Mouse (Mus musculus) 416B (cell line): Measurements from ENCODE around the gene Ccdc57.
A peak's percentile ranks its signal among the peaks of the same experiment; 100 is the strongest.

Experiments used
- DNase-seq: peaks from one replicate; pipeline ENCODE4 v3.0.0; 2011; ENCODE audit warnings: low read depth

Gene Ccdc57

GRCm38 (mm10) chr11:120951731-120952730 lies 19.4 kb upstream of the Ccdc57 start:
- DNase-seq = no peak

- no peak for DNase-seq
Observed at GRCm38 (mm10) chr11:120951237-120951636, 18.6 kb upstream of the Ccdc57 start.

GRCm38 (mm10) chr11:120950281-120951202 lies 17.9 kb upstream of the Ccdc57 start:
- no peak for DNase-seq

GRCm38 (mm10) chr11:120949863-120950262 lies 17.2 kb upstream of the Ccdc57 start:
- DNase-seq = no peak

GRCm38 (mm10) chr11:120948861-120949851 lies 16.5 kb upstream of the Ccdc57 start:
- no peak for DNase-seq

- DNase-seq = no peak
Observed at GRCm38 (mm10) chr11:120948328-120948727, 15.7 kb upstream of the Ccdc57 start, which contains the start of gene Slc16a3. TSS of gene Slc16a3 (plus strand) at chr11:120948480.

GRCm38 (mm10) chr11:120945926-120946325 lies 13.3 kb upstream of the Ccdc57 start:
- no peak for DNase-seq

- DNase-seq = no peak
Observed at GRCm38 (mm10) chr11:120945266-120945665, 12.6 kb upstream of the Ccdc57 start.

- DNase-seq = no peak
Observed at GRCm38 (mm10) chr11:120940959-120941358, 8.3 kb upstream of the Ccdc57 start.

GRCm38 (mm10) chr11:120939712-120940341 lies 7.2 kb upstream of the Ccdc57 start:
- no peak for DNase-seq

GRCm38 (mm10) chr11:120938795-120939194 lies 6.1 kb upstream of the Ccdc57 start:
- peak; percentile 91 for DNase-seq

- peak; percentile 57 for DNase-seq
Observed at GRCm38 (mm10) chr11:120937976-120938375, 5.3 kb upstream of the Ccdc57 start.

- DNase-seq = no peak
Observed at GRCm38 (mm10) chr11:120931479-120931878, 1.2 kb downstream of the Ccdc57 start.

- no peak for DNase-seq
Observed at GRCm38 (mm10) chr11:120928468-120928867, 4.2 kb downstream of the Ccdc57 start.

GRCm38 (mm10) chr11:120922528-120922927 lies 10.1 kb downstream of the Ccdc57 start:
- DNase-seq = no peak

GRCm38 (mm10) chr11:120917756-120918155 lies 14.9 kb downstream of the Ccdc57 start:
- no peak for DNase-seq

GRCm38 (mm10) chr11:120916477-120916876 lies 16.2 kb downstream of the Ccdc57 start:
- peak; percentile 91 for DNase-seq

GRCm38 (mm10) chr11:120913796-120914195 lies 18.9 kb downstream of the Ccdc57 start:
- no peak for DNase-seq

GRCm38 (mm10) chr11:120905430-120905873 lies 27.2 kb downstream of the Ccdc57 start:
- peak; percentile 91 for DNase-seq

GRCm38 (mm10) chr11:120904561-120904960 lies 28.1 kb downstream of the Ccdc57 start:
- no peak for DNase-seq
